Mouse (Mus musculus) layer of hippocampus, adult 2 months (tissue): ENCODE results near the gene Tbc1d2. TPM values are rescaled to one million over a fixed set of nuclear protein-coding genes. Genes with fewer than 3 reads are reported as not detected.

ENCODE experiments used
- DNase-seq, 2 experiments: peaks; one replicate each; pipeline ENCODE4 v3.0.0; 2022; ENCODE audit warnings: low spot score in 2 of 2
- H3K27ac ChIP-seq: fragments of 200-600 bp; 2 replicates; pipeline ENCODE4 v1.8.1; 2022
- H3K4me3 ChIP-seq: fragments of 200-600 bp; 2 replicates; pipeline ENCODE4 v1.8.1; 2022; ENCODE audit warnings: mild to moderate bottlenecking
- CTCF ChIP-seq: fragments of 200-600 bp; conservative IDR thresholded peaks from 2 replicates; pipeline ENCODE4 v1.8.1; 2022; ENCODE audit warnings: antibody characterized with exemption, mild to moderate bottlenecking, moderate library complexity
- total RNA-seq, 2 experiments: library from RNA; stranded (reverse); gene quantifications; 2 replicates each; pipeline ENCODE4 v1.2.3; 2021

The Tbc1d2 gene
- total RNA-seq, 2 experiments from 2014 or later = 2.6 to 3.1 TPM

GRCm38 (mm10) chr4:46562037-46562436 is 88.0 kb downstream of the Tbc1d2 start:
- Histone ChIP-seq H3K4me3 (no peak overlapping the region), H3K27ac (no peak overlapping the region)
- DNase-seq = no peak
- TF ChIP-seq CTCF = no peak

GRCm38 (mm10) chr4:46560069-46560705 is 89.8 kb downstream of the Tbc1d2 start:
- Histone ChIP-seq H3K4me3 (no peak overlapping the region), H3K27ac (no peak overlapping the region)
- TF ChIP-seq CTCF = no peak
- no peak for DNase-seq

- H3K4me3 ChIP-seq = no peak overlapping the region
- DNase-seq = no peak
- no peak overlapping the region for H3K27ac ChIP-seq
- no peak for TF ChIP-seq CTCF
These were observed 91.0 kb downstream of the Tbc1d2 start for GRCm38 (mm10) chr4:46558672-46559667.

GRCm38 (mm10) chr4:46556933-46557332 is 93.1 kb downstream of the Tbc1d2 start:
- H3K27ac ChIP-seq = no peak overlapping the region
- H3K4me3 ChIP-seq = no peak overlapping the region
- no peak for DNase-seq
- no peak for TF ChIP-seq CTCF

- no peak for DNase-seq
- TF ChIP-seq CTCF = no peak
- Histone ChIP-seq H3K4me3 (no peak overlapping the region), H3K27ac (no peak overlapping the region)
These were observed 94.2 kb downstream of the Tbc1d2 start for GRCm38 (mm10) chr4:46555762-46556161.

Other genes starting within 250 kb of the Tbc1d2 start
- not detected for gene Hemgn, start 236.7 kb downstream of the Tbc1d2 start, total RNA-seq
- gene Anp32b, start 199.3 kb downstream of the Tbc1d2 start, total RNA-seq = 10 to 100 TPM; 54.4 to 56.5 TPM
- gene Nans, start 161.0 kb downstream of the Tbc1d2 start, total RNA-seq = 10 to 100 TPM; 17.5 to 20.1 TPM
- gene Trim14, start 114.1 kb downstream of the Tbc1d2 start, total RNA-seq = 1 to 10 TPM in 1 of 2 experiments, under 1 TPM in 1; 0.93 to 1.2 TPM
- 10 to 100 TPM; 15.6 to 16.1 TPM for gene Coro2a, start 48.0 kb downstream of the Tbc1d2 start, total RNA-seq